Mouse (Mus musculus) layer of hippocampus, adult 8-10 months (tissue): ENCODE data around the gene Nsun2. TPM values are rescaled to one million over a fixed set of nuclear protein-coding genes. Genes with fewer than 3 reads are reported as not detected.

ENCODE experiments used
- total RNA-seq, 4 experiments: library from RNA; stranded (reverse); gene quantifications; 2 replicates each; pipeline ENCODE4 v1.2.4; 2022

The Nsun2 gene
- total RNA-seq, 4 experiments from 2014 or later: 86.2 to 110 (median 100) TPM

Other genes starting within 250 kb of the Nsun2 start
- 10 to 100 TPM; 43.8 to 51.2 (median 47.3) TPM for gene Tent4a, start 871 bp downstream of the Nsun2 start, total RNA-seq
- gene Srd5a1, start 77.7 kb downstream of the Nsun2 start, total RNA-seq: 10 to 100 TPM in 1 of 4 experiments, 1 to 10 TPM in 3; 8.0 to 10.7 (median 8.9) TPM
- 100 to 1,000 TPM; 155 to 178 (median 169) TPM for gene Ube2ql1, start 206.1 kb downstream of the Nsun2 start, total RNA-seq